Mouse (Mus musculus) bone marrow, adult 2 months (tissue): Measurements from ENCODE around the gene Nme9.

Source experiments
- CTCF ChIP-seq: fragments of 200-500 bp; IDR thresholded peaks from 2 replicates; pipeline ENCODE4 v1.5.1; 2011; ENCODE audit warnings: low read length, control low read depth; ENCODE audit not compliant: control insufficient read depth, insufficient read depth
- POLR2A ChIP-seq: fragments of 200-500 bp; IDR thresholded peaks from 2 replicates; pipeline ENCODE4 v1.6.1; 2011; ENCODE audit warnings: low read depth, mild to moderate bottlenecking, control low read depth, low read length, borderline replicate concordance; ENCODE audit not compliant: control insufficient read depth

DNA sequence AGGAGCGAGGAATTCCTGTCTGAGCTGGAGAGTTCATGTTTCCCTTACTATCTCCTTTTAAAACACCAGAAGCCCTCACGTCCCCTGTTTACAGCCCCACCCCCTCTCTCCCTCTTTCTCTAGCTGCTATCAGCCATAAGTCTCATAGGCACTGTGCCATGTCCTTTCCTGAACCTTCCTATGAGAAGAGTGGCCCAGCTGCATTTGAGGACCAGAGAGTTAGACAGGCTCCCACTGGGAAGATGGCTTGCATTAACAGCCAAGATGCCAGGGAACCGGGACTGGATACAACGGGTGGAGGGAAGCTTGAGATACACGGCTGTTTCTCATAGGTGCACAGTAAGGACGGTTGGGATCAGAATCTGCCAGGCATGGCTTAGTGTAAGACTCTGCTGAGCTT, 13.6 kb downstream of the Nme9 start:
- TF ChIP-seq POLR2A, result no peak
- TF ChIP-seq CTCF, result no peak
